Mouse (Mus musculus) G1E (cell line): ENCODE measurements at regions not wholly inside any gene's neighbourhood (a gene's known extent, or its start where the extent isn't known, plus 50 kb on each side); places are given as distances from the start of the nearest gene placed in this dataset.

Experiments
- CTCF ChIP-seq: IDR thresholded peaks from 2 replicates; pipeline ENCODE4 v1.5.1; 2012; ENCODE audit warnings: low read depth, low read length, inconsistent platforms, mixed read lengths
- GATA2 ChIP-seq: IDR thresholded peaks from 2 replicates; pipeline ENCODE4 v1.6.1; 2012; ENCODE audit warnings: low read depth, low read length, inconsistent platforms, borderline replicate concordance
- POLR2AphosphoS5 ChIP-seq: IDR thresholded peaks from 2 replicates; pipeline ENCODE4 v1.6.1; 2012; ENCODE audit warnings: low read depth, low read length, inconsistent platforms; ENCODE audit not compliant: insufficient replicate concordance

- no peak for TF ChIP-seq CTCF
- TF ChIP-seq POLR2AphosphoS5: no peak
- no peak for TF ChIP-seq GATA2
Measured at GRCm38 (mm10) chr19:35143131-35143530, 221.0 kb downstream of the Kif20b start.
